Mouse (Mus musculus): ENCODE data around the gene Cox7a2. TPM values are rescaled to one million over a fixed set of nuclear protein-coding genes. Genes with fewer than 3 reads are reported as not detected.

The Cox7a2 gene
- total and polyA plus RNA-seq, 2 experiments from 2014 or later: 1,889 to 2,951 TPM

- no peak overlapping the region for H3K27ac ChIP-seq (ENCODE audit: low read depth)
- no peak overlapping the region for H3K9ac ChIP-seq (replicated peaks; ENCODE audit: low read depth, low read length)
- DNase-seq (ENCODE audit: low spot score) (no peak), ATAC-seq (ENCODE audit: insufficient read depth, low read depth) (no peak)
- 59% methylated on average over 7 of the region's 7 CpGs for WGBS
- no peaks in the 10 kb centered on the region for H3K36me3 ChIP-seq (replicated peaks; ENCODE audit: control insufficient read depth, insufficient read depth, low read length)
- H3K9me3 ChIP-seq (replicated peaks; ENCODE audit: control insufficient read depth, low read length): no peaks in the 10 kb centered on the region
- TF ChIP-seq EP300 (IDR thresholded peaks at IDR 0.05; ENCODE audit: low read depth) (no peak), CTCF (IDR thresholded peaks at IDR 0.05; ENCODE audit: low read depth) (no peak)
- peaks cover 7% of the 10 kb centered on the region for H3K4me1 ChIP-seq (ENCODE audit: control insufficient read depth, insufficient read depth)
- H3K4me2 ChIP-seq (ENCODE audit: low read depth, low read length): no peak overlapping the region
- H3K4me3 ChIP-seq (ENCODE audit: low read depth, low read length): no peak overlapping the region
- no peaks in the 10 kb centered on the region for H3K27me3 ChIP-seq (ENCODE audit: control insufficient read depth, insufficient read depth, low read length)
Measured at GRCm38 (mm10) chr9:79796461-79797135, 36.9 kb upstream of the Cox7a2 start.

- TF ChIP-seq EP300 (IDR thresholded peaks at IDR 0.05; ENCODE audit: low read depth) (no peak), CTCF (IDR thresholded peaks at IDR 0.05; ENCODE audit: low read depth) (no peak)
- ATAC-seq (ENCODE audit: insufficient read depth, low read depth) (no peak), DNase-seq (ENCODE audit: low spot score) (no peak)
- Histone ChIP-seq H3K4me2 (ENCODE audit: low read depth, low read length) (no peak overlapping the region), H3K9me3 (replicated peaks; ENCODE audit: control insufficient read depth, low read length) (no peaks in the 10 kb centered on the region), H3K4me1 (ENCODE audit: control insufficient read depth, insufficient read depth) (peaks cover 7% of the 10 kb centered on the region), H3K36me3 (replicated peaks; ENCODE audit: control insufficient read depth, insufficient read depth, low read length) (no peaks in the 10 kb centered on the region), H3K27me3 (ENCODE audit: control insufficient read depth, insufficient read depth, low read length) (no peaks in the 10 kb centered on the region), H3K27ac (ENCODE audit: low read depth) (no peak overlapping the region), H3K9ac (replicated peaks; ENCODE audit: low read depth, low read length) (no peak overlapping the region), H3K4me3 (ENCODE audit: low read depth, low read length) (no peak overlapping the region)
- 60% methylated on average over 1 of the region's 1 CpGs for WGBS
Measured at GRCm38 (mm10) chr9:79795076-79795475, 35.4 kb upstream of the Cox7a2 start.

GRCm38 (mm10) chr9:79792841-79793835, 33.5 kb upstream of the Cox7a2 start, which contains the start of gene Tmem30a:
Gene Tmem30a, minus strand, starts transcription at chr9:79793507.
- H3K27ac ChIP-seq (ENCODE audit: low read depth): peak within 1 kb of the TSS; percentile 90
- peak within 1 kb of the TSS; percentile 92 for H3K9ac ChIP-seq (replicated peaks; ENCODE audit: low read depth, low read length)
- H3K36me3 ChIP-seq (replicated peaks; ENCODE audit: control insufficient read depth, insufficient read depth, low read length): no peaks in the 10 kb centered on the region
- no peaks in the 10 kb centered on the region for H3K27me3 ChIP-seq (ENCODE audit: control insufficient read depth, insufficient read depth, low read length)
- under 1% methylated on average over 88 of the region's 91 CpGs for WGBS
- H3K4me2 ChIP-seq (ENCODE audit: low read depth, low read length): peak within 1 kb of the TSS; percentile 69
- H3K4me1 ChIP-seq (ENCODE audit: control insufficient read depth, insufficient read depth): peaks cover 7% of the 10 kb centered on the region
- peak; percentile 99 for ATAC-seq (ENCODE audit: insufficient read depth, low read depth)
- peak; percentile 98 for DNase-seq (ENCODE audit: low spot score)
- TF ChIP-seq CTCF (IDR thresholded peaks at IDR 0.05; ENCODE audit: low read depth) (no peak), EP300 (IDR thresholded peaks at IDR 0.05; ENCODE audit: low read depth) (no peak)
- no peaks in the 10 kb centered on the region for H3K9me3 ChIP-seq (replicated peaks; ENCODE audit: control insufficient read depth, low read length)
- H3K4me3 ChIP-seq (ENCODE audit: low read depth, low read length): peak within 1 kb of the TSS; percentile 99

- H3K36me3 ChIP-seq (replicated peaks; ENCODE audit: control insufficient read depth, insufficient read depth, low read length): no peaks in the 10 kb centered on the region
- no peaks in the 10 kb centered on the region for H3K27me3 ChIP-seq (ENCODE audit: control insufficient read depth, insufficient read depth, low read length)
- TF ChIP-seq EP300 (IDR thresholded peaks at IDR 0.05; ENCODE audit: low read depth) (no peak), CTCF (IDR thresholded peaks at IDR 0.05; ENCODE audit: low read depth) (no peak)
- no peak for DNase-seq (ENCODE audit: low spot score)
- 70% methylated on average over 2 of the region's 2 CpGs for WGBS
- H3K4me1 ChIP-seq (ENCODE audit: control insufficient read depth, insufficient read depth): no peaks in the 10 kb centered on the region
- H3K9me3 ChIP-seq (replicated peaks; ENCODE audit: control insufficient read depth, low read length): no peaks in the 10 kb centered on the region
- ATAC-seq (ENCODE audit: insufficient read depth, low read depth): no peak
- no peak overlapping the region for H3K27ac ChIP-seq (ENCODE audit: low read depth)
- no peak overlapping the region for H3K4me3 ChIP-seq (ENCODE audit: low read depth, low read length)
- no peak overlapping the region for H3K9ac ChIP-seq (replicated peaks; ENCODE audit: low read depth, low read length)
- no peak overlapping the region for H3K4me2 ChIP-seq (ENCODE audit: low read depth, low read length)
Measured at GRCm38 (mm10) chr9:79785794-79786085, 26.1 kb upstream of the Cox7a2 start.

- Histone ChIP-seq H3K4me2 (ENCODE audit: low read depth, low read length) (no peak overlapping the region), H3K36me3 (replicated peaks; ENCODE audit: control insufficient read depth, insufficient read depth, low read length) (no peaks in the 10 kb centered on the region), H3K4me3 (ENCODE audit: low read depth, low read length) (no peak overlapping the region), H3K4me1 (ENCODE audit: control insufficient read depth, insufficient read depth) (no peaks in the 10 kb centered on the region), H3K9me3 (replicated peaks; ENCODE audit: control insufficient read depth, low read length) (no peaks in the 10 kb centered on the region), H3K27ac (ENCODE audit: low read depth) (no peak overlapping the region), H3K27me3 (ENCODE audit: control insufficient read depth, insufficient read depth, low read length) (no peaks in the 10 kb centered on the region), H3K9ac (replicated peaks; ENCODE audit: low read depth, low read length) (no peak overlapping the region)
- ATAC-seq (ENCODE audit: insufficient read depth, low read depth) (no peak), DNase-seq (ENCODE audit: low spot score) (no peak)
- WGBS: 91% methylated on average over 2 of the region's 2 CpGs
- no peak for TF ChIP-seq CTCF (IDR thresholded peaks at IDR 0.05; ENCODE audit: low read depth)
- TF ChIP-seq EP300 (IDR thresholded peaks at IDR 0.05; ENCODE audit: low read depth): no peak
Measured at GRCm38 (mm10) chr9:79784934-79785793, 25.5 kb upstream of the Cox7a2 start.

Data from heart, postnatal 0 days (tissue).